Mouse (Mus musculus) forebrain, embryonic 16.5 days (tissue): ENCODE results near the gene Gapvd1. TPM values are rescaled to one million over a fixed set of nuclear protein-coding genes. Genes with fewer than 3 reads are reported as not detected.

Source experiments
- ATAC-seq: fragments of 200-750 bp; cut with Nextera tagmentation; 2 replicates; pipeline ENCODE4 v1.8.0; 2017; ENCODE audit warnings: mild to moderate bottlenecking, moderate library complexity
- H3K27ac ChIP-seq: fragments of 300-500 bp; sonication (generic); 2 replicates; pipeline ENCODE4 v1.5.1; 2014; ENCODE audit warnings: low read length, control low read depth
- H3K27me3 ChIP-seq: fragments of 300-500 bp; sonication (generic); replicated peaks from 2 replicates; pipeline ENCODE4 v1.6.1; 2014; ENCODE audit warnings: low read length; ENCODE audit not compliant: control insufficient read depth, insufficient read depth
- H3K36me3 ChIP-seq: fragments of 300-500 bp; sonication (generic); 2 replicates; pipeline ENCODE4 v1.6.1; 2014; ENCODE audit not compliant: control insufficient read depth, insufficient read depth
- H3K4me1 ChIP-seq: fragments of 300-500 bp; sonication (generic); replicated peaks from 2 replicates; pipeline ENCODE4 v1.6.1; 2014; ENCODE audit warnings: low read length; ENCODE audit not compliant: control insufficient read depth, insufficient read depth
- H3K4me2 ChIP-seq: fragments of 300-500 bp; sonication (generic); 2 replicates; pipeline ENCODE4 v1.6.1; 2014; ENCODE audit warnings: mild to moderate bottlenecking, low read length, control low read depth
- H3K4me3 ChIP-seq: fragments of 300-500 bp; sonication (generic); replicated peaks from 2 replicates; pipeline ENCODE4 v1.5.1; 2014; ENCODE audit warnings: mild to moderate bottlenecking, low read length, control low read depth
- H3K9ac ChIP-seq: fragments of 300-500 bp; sonication (generic); replicated peaks from 2 replicates; pipeline ENCODE4 v1.6.1; 2014; ENCODE audit warnings: low read depth, low read length, control low read depth
- H3K9me3 ChIP-seq: fragments of 300-500 bp; sonication (generic); 2 replicates; pipeline ENCODE4 v1.6.1; 2016; ENCODE audit warnings: low read length; ENCODE audit not compliant: control insufficient read depth
- WGBS: fragments of 180-500 bp; shearing (Covaris S2); extraction: QIAGEN DNeasy Blood & Tissue Kit; methylation state at CpG from one replicate; pipeline ENCODE4 v1.1.7; 2014; 5-methylcytosine and 5-hydroxymethylcytosine counted together
- polyA plus RNA-seq: library from polyadenylated mRNA; unstranded; fragments of >200 nt; fragmentation: Nextera tagmentation; extraction: Ambion mirVana; gene quantifications from 2 replicates; pipeline ENCODE4 v1.2.1, GENCODE M21; 2015

Gene Gapvd1
- polyA plus RNA-seq, 1 experiment from 2014 or later: 126 TPM

DNA sequence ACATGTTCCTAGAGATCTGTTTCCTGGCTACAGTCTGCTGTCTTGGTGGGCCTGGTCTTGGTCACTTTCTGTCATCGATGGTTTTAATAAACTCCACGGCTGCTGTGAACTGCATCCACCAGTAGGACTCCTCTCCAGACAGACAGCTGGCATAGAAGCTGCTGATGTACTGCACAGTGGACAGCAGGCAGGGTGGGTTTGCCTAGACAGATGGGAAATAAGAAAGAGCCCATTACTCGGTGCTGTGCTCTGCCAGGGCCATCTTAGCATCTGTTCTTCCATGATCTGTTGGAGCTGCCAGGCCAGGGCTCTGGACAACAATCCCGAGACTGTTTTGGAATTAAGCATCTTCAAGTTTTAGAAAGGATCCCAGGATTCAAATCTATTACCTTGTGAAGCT lies 77.1 kb downstream of the Gapvd1 start:
- H3K27me3 ChIP-seq: no peaks in the 10 kb centered on the region
- peaks cover 29% of the 10 kb centered on the region for H3K36me3 ChIP-seq
- WGBS: 89% methylated on average over 4 of the region's 4 CpGs
- H3K9ac ChIP-seq: no peak overlapping the region
- no peak overlapping the region for H3K4me3 ChIP-seq
- no peaks in the 10 kb centered on the region for H3K9me3 ChIP-seq
- H3K4me1 ChIP-seq: no peaks in the 10 kb centered on the region
- H3K27ac ChIP-seq: no peak overlapping the region
- no peak overlapping the region for H3K4me2 ChIP-seq
- ATAC-seq: no peak

DNA sequence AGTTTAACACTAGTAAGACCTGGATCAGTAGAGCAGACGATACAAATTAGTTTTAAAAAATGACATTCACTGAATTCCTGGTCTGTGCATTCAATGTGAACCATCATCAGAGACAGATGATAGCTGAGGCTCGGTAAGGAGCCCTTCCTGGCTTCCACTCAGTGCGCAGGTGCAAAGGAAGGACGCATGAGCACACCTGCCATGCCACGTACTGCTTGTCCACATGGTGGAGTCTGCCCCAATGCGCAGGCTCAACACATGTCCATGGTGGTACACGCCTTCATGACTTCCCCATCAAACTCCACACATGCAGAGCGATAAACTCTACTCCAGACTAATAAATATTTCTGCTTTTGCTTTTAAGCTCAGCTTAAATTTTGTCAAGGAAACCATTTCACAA lies 78.0 kb downstream of the Gapvd1 start:
- H3K36me3 ChIP-seq: peaks cover 23% of the 10 kb centered on the region
- ATAC-seq: no peak
- no peaks in the 10 kb centered on the region for H3K9me3 ChIP-seq
- no peak overlapping the region for H3K27ac ChIP-seq
- no peak overlapping the region for H3K4me2 ChIP-seq
- H3K27me3 ChIP-seq: no peaks in the 10 kb centered on the region
- no peaks in the 10 kb centered on the region for H3K4me1 ChIP-seq
- H3K4me3 ChIP-seq: no peak overlapping the region
- no peak overlapping the region for H3K9ac ChIP-seq
- 96% methylated on average over 8 of the region's 8 CpGs for WGBS

DNA sequence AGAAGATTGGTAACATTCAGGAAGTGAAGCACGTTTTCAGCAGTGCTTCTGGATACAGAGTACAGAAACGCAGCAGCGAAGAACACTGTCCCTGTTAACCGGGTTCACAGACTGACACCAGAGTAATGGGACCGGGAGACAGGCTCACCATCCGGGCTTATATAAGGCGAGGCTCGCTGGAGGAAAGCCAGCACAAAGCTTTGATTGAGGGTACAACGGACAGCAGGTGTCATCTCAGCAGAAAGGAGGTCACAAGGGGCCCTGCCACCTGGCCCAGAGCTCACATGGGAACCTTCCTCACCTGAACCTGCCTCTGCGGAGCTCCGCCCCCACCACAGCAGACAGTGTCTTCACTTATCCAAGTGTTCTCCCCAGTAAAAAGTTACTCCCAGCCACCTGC lies 81.2 kb downstream of the Gapvd1 start:
- ATAC-seq: no peak
- Histone ChIP-seq H3K9me3 (no peaks in the 10 kb centered on the region), H3K4me1 (peaks cover 9% of the 10 kb centered on the region), H3K27me3 (no peaks in the 10 kb centered on the region), H3K36me3 (peaks cover 15% of the 10 kb centered on the region), H3K4me2 (no peak overlapping the region), H3K9ac (no peak overlapping the region), H3K4me3 (no peak overlapping the region), H3K27ac (no peak overlapping the region)
- WGBS: 89% methylated on average over 11 of the region's 11 CpGs

GRCm38 (mm10) chr2:34671385-34672026 lies 83.5 kb downstream of the Gapvd1 start:
- Histone ChIP-seq H3K4me3 (peak overlapping the region; percentile 51), H3K9ac (peak overlapping the region; percentile 73), H3K36me3 (peaks cover 6% of the 10 kb centered on the region; the same call in 1 of the 2 replicates), H3K9me3 (no peaks in the 10 kb centered on the region), H3K4me1 (peaks cover 16% of the 10 kb centered on the region), H3K27ac (no peak overlapping the region), H3K4me2 (peak overlapping the region; percentile 87), H3K27me3 (no peaks in the 10 kb centered on the region)
- ATAC-seq: peak; percentile 58
- 30% methylated on average over 31 of the region's 31 CpGs for WGBS

- Histone ChIP-seq H3K4me3 (no peak overlapping the region), H3K9ac (no peak overlapping the region), H3K27me3 (no peaks in the 10 kb centered on the region), H3K9me3 (no peaks in the 10 kb centered on the region), H3K4me2 (no peak overlapping the region), H3K36me3 (peaks cover 3% of the 10 kb centered on the region; the same call in 1 of the 2 replicates), H3K4me1 (peaks cover 16% of the 10 kb centered on the region), H3K27ac (no peak overlapping the region)
- WGBS: 77% methylated on average over 6 of the region's 6 CpGs
- ATAC-seq: no peak
These were observed 84.6 kb downstream of the Gapvd1 start for GRCm38 (mm10) chr2:34670470-34670869.

DNA sequence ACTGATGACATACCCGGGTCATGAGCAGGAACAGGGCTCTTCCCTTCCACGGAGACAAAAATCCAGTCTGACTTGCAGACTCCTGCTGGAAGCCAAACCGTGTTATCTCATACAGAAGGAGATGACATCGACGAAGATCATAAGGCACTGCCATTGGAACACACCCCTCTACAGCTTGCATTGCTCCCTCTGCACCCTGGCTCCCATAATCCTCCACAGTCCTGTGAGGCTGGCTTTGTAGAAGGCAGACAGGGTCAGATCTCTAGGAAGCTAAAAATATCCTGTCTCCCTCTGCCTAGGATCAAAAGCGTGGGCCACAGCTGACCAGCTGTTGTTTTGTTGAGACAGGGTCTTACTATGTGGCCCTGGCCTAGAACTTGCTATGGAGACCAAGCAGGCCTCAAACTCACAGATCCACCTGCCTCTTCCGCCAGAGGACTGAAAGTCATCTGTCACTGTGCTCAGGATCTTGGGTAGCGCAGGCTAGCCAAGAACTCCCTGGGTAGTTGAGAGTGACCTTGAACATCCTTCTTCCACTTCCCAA lies 85.8 kb downstream of the Gapvd1 start:
- Histone ChIP-seq H3K9me3 (no peaks in the 10 kb centered on the region), H3K4me2 (no peak overlapping the region), H3K36me3 (no peaks in the 10 kb centered on the region), H3K27me3 (no peaks in the 10 kb centered on the region), H3K4me3 (no peak overlapping the region), H3K9ac (no peak overlapping the region), H3K4me1 (peaks cover 16% of the 10 kb centered on the region), H3K27ac (no peak overlapping the region)
- 67% methylated on average over 8 of the region's 8 CpGs for WGBS
- ATAC-seq: no peak

DNA sequence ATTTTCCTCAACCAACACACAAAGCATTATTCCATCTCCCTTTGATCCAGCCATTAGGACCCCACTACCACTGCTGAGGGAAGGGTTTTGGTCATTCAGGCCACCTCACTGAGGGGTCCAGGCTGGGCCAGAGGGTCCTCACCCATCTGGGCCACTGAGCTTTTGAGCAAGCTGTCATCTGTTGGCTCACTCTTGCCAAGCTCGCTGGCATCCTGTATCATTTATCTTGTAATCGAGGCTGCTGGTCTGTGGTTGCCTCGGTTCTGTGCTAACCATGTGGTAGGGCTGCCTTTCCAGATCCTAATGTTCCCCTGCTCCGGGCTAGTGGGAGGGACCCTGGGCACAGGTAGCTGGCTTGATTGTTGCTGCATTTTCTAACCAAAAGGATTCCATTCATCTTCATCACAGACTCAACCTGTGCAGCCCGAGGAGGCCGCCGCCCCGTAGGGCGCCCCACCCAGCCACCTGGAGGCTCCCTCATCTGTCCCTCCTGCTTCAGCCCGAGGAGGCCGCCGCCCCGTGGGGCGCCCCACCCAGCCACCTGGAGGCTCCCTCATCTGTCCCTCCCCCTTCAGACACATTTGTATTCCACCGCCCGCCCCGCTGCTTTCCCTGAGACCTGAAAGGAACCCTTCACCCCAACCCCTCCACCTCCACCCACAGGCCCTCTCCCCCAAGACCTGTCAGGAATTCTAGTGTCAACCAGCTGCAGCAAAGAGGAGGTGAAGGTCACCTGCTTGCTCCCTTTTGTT lies 86.4 kb downstream of the Gapvd1 start:
- no peaks in the 10 kb centered on the region for H3K27me3 ChIP-seq
- 33% methylated on average over 17 of the region's 17 CpGs for WGBS
- H3K4me2 ChIP-seq: no peak overlapping the region
- no peaks in the 10 kb centered on the region for H3K9me3 ChIP-seq
- H3K27ac ChIP-seq: no peak overlapping the region
- peaks cover 16% of the 10 kb centered on the region for H3K4me1 ChIP-seq
- no peak overlapping the region for H3K4me3 ChIP-seq
- ATAC-seq: peak; percentile 41; the same call in 1 of the 2 replicates
- no peaks in the 10 kb centered on the region for H3K36me3 ChIP-seq
- H3K9ac ChIP-seq: peak overlapping the region; percentile 3; the same call in 1 of the 2 replicates

DNA sequence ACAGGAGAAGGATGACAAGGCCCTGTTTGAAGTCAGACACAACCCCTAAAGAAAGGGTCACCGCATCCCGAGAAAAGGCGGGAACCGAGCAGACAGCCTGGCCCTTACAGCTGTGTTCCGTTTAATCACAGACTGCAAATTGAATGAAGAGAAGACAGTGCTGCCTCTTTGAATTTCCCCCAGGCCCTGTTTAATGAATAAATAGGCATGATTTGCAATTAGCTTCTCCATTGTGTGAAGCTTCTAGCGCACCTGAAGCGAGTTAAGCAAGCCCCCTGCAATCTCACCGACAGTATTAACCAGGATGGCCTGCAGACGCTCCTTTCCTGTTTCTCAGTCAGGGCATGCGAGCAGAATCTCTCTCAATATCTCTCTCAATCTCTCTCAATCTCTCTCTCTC lies 87.2 kb downstream of the Gapvd1 start:
- Histone ChIP-seq H3K4me2 (no peak overlapping the region), H3K27ac (no peak overlapping the region), H3K9ac (no peak overlapping the region), H3K27me3 (no peaks in the 10 kb centered on the region), H3K9me3 (no peaks in the 10 kb centered on the region), H3K4me3 (no peak overlapping the region), H3K4me1 (peaks cover 16% of the 10 kb centered on the region), H3K36me3 (no peaks in the 10 kb centered on the region)
- WGBS: 12% methylated on average over 10 of the region's 10 CpGs
- ATAC-seq: no peak

DNA sequence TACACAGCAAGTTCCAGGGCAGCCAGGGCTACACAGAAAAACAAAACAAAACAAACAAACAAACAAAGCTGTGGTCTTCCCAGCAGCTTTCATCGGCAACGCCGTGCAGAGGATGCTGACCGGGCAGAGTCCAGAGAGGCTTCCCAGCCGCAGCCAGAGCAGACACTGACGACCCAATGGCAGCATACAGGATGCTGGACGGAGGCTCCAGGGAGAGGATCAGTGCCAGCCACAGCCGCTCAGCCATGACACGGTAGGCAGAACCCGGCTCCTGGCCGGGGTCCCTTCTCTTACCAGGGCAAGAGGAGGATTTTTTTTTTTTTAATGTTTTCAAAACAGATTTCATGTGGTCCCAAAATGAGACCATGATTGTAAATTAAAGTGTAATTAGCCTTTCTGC lies 107.6 kb downstream of the Gapvd1 start:
- 47% methylated on average over 11 of the region's 11 CpGs for WGBS
- H3K4me1 ChIP-seq: peaks cover 9% of the 10 kb centered on the region
- no peak for ATAC-seq
- 0 out of 2 replicates have a peak, but pooled peaks cover 2% of the 10 kb centered on the region for H3K27me3 ChIP-seq
- H3K9me3 ChIP-seq: no peaks in the 10 kb centered on the region
- H3K27ac ChIP-seq: no peak overlapping the region
- H3K4me2 ChIP-seq: no peak overlapping the region
- no peak overlapping the region for H3K4me3 ChIP-seq
- H3K9ac ChIP-seq: no peak overlapping the region
- no peaks in the 10 kb centered on the region for H3K36me3 ChIP-seq
